Mouse (Mus musculus) limb, embryonic 13.5 days (tissue): Measurements from ENCODE around the gene Naga. TPM values are rescaled to one million over a fixed set of nuclear protein-coding genes. Genes with fewer than 3 reads are reported as not detected.

Source experiments
- ATAC-seq: fragments of 200-750 bp; cut with Nextera tagmentation; 2 replicates; pipeline ENCODE4 v1.8.0; 2017; ENCODE audit warnings: low read depth, moderate number of reproducible peaks, moderate TSS enrichment; ENCODE audit not compliant: low FRiP score
- H3K27ac ChIP-seq: fragments of 300-500 bp; sonication (generic); 2 replicates; pipeline ENCODE4 v1.5.1; 2015; ENCODE audit warnings: inconsistent platforms, mild to moderate bottlenecking, moderate library complexity
- H3K27me3 ChIP-seq: fragments of 300-500 bp; sonication (generic); 2 replicates; pipeline ENCODE4 v1.6.1; 2015; ENCODE audit warnings: mild to moderate bottlenecking, inconsistent platforms
- H3K36me3 ChIP-seq: fragments of 300-500 bp; sonication (generic); 2 replicates; pipeline ENCODE4 v1.6.1; 2015; ENCODE audit warnings: inconsistent platforms, mild to moderate bottlenecking, moderate library complexity
- H3K4me1 ChIP-seq: fragments of 300-500 bp; sonication (generic); 2 replicates; pipeline ENCODE4 v1.6.1; 2015; ENCODE audit warnings: inconsistent platforms
- H3K4me2 ChIP-seq: fragments of 300-500 bp; sonication (generic); replicated peaks from 2 replicates; pipeline ENCODE4 v1.6.1; 2015; ENCODE audit warnings: inconsistent platforms, mild to moderate bottlenecking, moderate library complexity
- H3K4me3 ChIP-seq: fragments of 300-500 bp; sonication (generic); 2 replicates; pipeline ENCODE4 v1.5.1; 2015; ENCODE audit warnings: moderate library complexity, mild to moderate bottlenecking, inconsistent platforms
- H3K9ac ChIP-seq: fragments of 300-500 bp; sonication (generic); 2 replicates; pipeline ENCODE4 v1.6.1; 2015; ENCODE audit warnings: mild to moderate bottlenecking, inconsistent platforms
- H3K9me3 ChIP-seq: fragments of 300-500 bp; sonication (generic); 2 replicates; pipeline ENCODE4 v1.6.1; 2016; ENCODE audit warnings: inconsistent platforms
- WGBS: fragments of 180-500 bp; shearing (Covaris S2); methylation state at CpG from one replicate; pipeline ENCODE4 v1.1.7; 2015; 5-methylcytosine and 5-hydroxymethylcytosine counted together
- polyA plus RNA-seq: library from polyadenylated mRNA; unstranded; fragments of >200 nt; fragmentation: Nextera tagmentation; extraction: Ambion mirVana; gene quantifications from 2 replicates; pipeline ENCODE4 v1.2.1, GENCODE M21; 2015

Naga gene
- 45.5 and 48.1 TPM in 2 replicates for polyA plus RNA-seq

DNA sequence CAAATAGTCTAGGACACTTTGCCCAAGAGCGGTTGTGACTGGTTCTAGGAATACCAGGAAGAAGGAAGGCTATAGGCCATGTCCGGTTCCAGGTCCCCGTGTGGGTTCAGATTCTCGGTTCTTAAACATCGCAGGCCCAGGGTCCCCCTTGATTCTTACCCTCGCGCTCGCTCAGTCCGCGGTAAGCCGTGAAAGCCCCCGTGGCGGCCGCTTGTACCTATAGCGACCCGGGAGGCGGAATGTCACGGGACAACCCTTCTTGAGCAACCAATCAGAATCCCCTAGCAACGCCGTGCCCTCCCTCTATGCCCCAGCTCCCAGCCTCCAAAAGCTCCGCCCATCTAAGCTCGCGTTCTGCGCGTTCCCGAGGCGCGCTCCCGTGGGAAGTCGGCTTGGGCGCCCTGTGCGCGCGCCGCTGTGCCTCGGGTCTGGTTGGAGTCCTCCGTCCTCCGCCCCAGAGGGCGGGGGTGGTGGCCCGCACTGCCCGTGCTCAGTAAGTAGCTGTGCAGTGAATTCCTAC, at the start of gene Naga, which contains the start of the genes Pheta2 and Smdt1:
Gene Naga, minus strand, starts transcription at position 333 of the 520 bp plus-strand sequence.
Gene Pheta2, plus strand, starts transcription at position 350 of the 520 bp plus-strand sequence.
Gene Smdt1, plus strand, starts transcription at position 367 of the 520 bp plus-strand sequence.
- Histone ChIP-seq H3K9me3 (no peaks in the 10 kb centered on the region), H3K9ac (peak within 1 kb of the TSS; percentile 70), H3K4me3 (peak within 1 kb of the TSS; percentile 53), H3K4me1 (peaks cover 44% of the 10 kb centered on the region), H3K4me2 (peak within 1 kb of the TSS; percentile 81), H3K27ac (peak within 1 kb of the TSS; percentile 67), H3K36me3 (peaks cover 22% of the 10 kb centered on the region), H3K27me3 (peaks cover 5% of the 10 kb centered on the region)
- under 1% methylated on average over 41 of the region's 41 CpGs for WGBS
- peak; percentile 90 for ATAC-seq

GRCm38 (mm10) chr15:82385729-82386128, 47.0 kb upstream of the Naga start:
- Histone ChIP-seq H3K36me3 (no peaks in the 10 kb centered on the region), H3K9me3 (no peaks in the 10 kb centered on the region), H3K4me3 (no peak overlapping the region), H3K27me3 (no peaks in the 10 kb centered on the region), H3K9ac (no peak overlapping the region), H3K4me1 (peaks cover 5% of the 10 kb centered on the region; the same call in 1 of the 2 replicates), H3K27ac (no peak overlapping the region), H3K4me2 (no peak overlapping the region)
- WGBS, result 94% methylated on average over 2 of the region's 2 CpGs
- ATAC-seq, result no peak

DNA sequence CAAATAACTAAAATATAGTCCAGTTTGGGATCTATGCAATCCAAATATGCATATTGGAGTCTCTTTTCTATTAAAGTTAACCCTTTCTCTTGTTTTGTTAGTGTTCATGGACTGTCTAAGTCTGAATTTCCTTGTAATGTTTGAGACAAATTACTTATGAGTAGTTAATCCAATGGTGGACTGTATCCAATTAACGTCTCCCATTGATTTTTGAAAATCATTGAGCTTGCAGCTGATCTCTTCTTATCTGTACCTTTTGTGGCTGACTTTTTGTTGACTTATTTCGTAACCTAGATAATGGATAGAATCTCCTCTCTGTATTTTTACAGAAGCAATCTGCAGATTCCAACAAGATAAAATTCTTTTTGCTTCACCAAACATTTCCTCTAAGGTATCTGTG, 43.7 kb upstream of the Naga start:
- Histone ChIP-seq H3K4me3 (no peak overlapping the region), H3K27me3 (no peaks in the 10 kb centered on the region), H3K4me1 (peaks cover 11% of the 10 kb centered on the region; the same call in 1 of the 2 replicates), H3K4me2 (no peak overlapping the region), H3K9me3 (no peaks in the 10 kb centered on the region), H3K27ac (no peak overlapping the region), H3K9ac (no peak overlapping the region), H3K36me3 (no peaks in the 10 kb centered on the region)
- WGBS, result 96% methylated on average over 2 of the region's 2 CpGs
- ATAC-seq, result no peak

- H3K27me3 ChIP-seq, result no peaks in the 10 kb centered on the region
- peaks cover 19% of the 10 kb centered on the region; the same call in 1 of the 2 replicates for H3K4me1 ChIP-seq
- peak overlapping the region; percentile 45 for H3K9ac ChIP-seq
- peak overlapping the region; percentile 78 for H3K4me2 ChIP-seq
- H3K4me3 ChIP-seq, result peak overlapping the region; percentile 54
- ATAC-seq, result no peak
- no peaks in the 10 kb centered on the region for H3K9me3 ChIP-seq
- H3K36me3 ChIP-seq, result no peaks in the 10 kb centered on the region
- H3K27ac ChIP-seq, result no peak overlapping the region
- 41% methylated on average over 7 of the region's 7 CpGs for WGBS
Measured at GRCm38 (mm10) chr15:82380714-82381062, 42.0 kb upstream of the Naga start.

DNA sequence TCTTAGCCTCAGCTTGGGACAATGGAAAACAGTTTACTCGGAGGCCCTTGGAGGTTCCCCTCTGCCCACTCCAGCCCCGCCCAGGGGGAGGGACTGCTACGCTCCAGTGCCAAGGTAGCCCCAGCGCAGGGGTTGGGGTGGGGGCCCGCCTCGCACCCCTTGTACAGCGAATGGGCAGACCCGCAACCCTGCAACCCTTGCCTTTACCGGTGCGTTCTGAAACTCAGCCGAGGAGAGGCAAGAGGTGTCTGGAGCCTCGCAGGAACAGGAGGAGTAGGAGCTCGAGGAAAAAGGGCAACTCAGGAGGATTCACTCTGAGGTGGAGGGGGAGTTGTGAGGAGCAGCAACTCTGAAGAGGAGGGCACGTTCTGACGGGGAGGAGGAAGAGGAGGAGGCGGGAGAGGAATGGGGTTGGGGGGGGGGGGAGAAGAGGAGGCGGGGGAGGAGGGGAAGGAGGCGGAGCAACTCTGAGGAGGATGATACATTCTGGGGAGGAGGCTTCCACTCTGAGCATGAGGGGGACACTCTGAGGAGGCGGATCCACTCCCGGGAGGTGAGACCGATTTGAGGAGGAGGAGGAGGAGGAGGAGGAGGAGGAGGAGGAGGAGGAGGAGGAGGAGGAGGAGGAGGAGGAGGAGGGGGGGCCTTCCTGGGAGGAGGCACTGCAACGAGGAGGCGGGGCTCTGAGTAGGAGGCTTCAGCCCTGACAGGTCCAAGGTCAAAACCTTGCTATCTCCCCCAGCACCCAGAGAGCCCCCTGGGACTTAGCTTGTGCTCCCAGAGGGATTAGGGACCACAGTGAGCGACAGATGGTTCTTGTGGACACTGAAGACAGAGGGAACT, 41.4 kb upstream of the Naga start, which contains the start of gene Cyp2d22:
Gene Cyp2d22, minus strand, starts transcription at position 390 of the 843 bp plus-strand sequence.
- peak; percentile 89 for ATAC-seq
- Histone ChIP-seq H3K36me3 (no peaks in the 10 kb centered on the region), H3K27me3 (no peaks in the 10 kb centered on the region), H3K4me3 (peak within 1 kb of the TSS; percentile 54), H3K4me1 (peaks cover 19% of the 10 kb centered on the region; the same call in 1 of the 2 replicates), H3K4me2 (peak within 1 kb of the TSS; percentile 78), H3K9me3 (no peaks in the 10 kb centered on the region), H3K9ac (peak within 1 kb of the TSS; percentile 66), H3K27ac (peak within 1 kb of the TSS; percentile 52; the same call in 1 of the 2 replicates)
- WGBS, result 2% methylated on average over 18 of the region's 24 CpGs

DNA sequence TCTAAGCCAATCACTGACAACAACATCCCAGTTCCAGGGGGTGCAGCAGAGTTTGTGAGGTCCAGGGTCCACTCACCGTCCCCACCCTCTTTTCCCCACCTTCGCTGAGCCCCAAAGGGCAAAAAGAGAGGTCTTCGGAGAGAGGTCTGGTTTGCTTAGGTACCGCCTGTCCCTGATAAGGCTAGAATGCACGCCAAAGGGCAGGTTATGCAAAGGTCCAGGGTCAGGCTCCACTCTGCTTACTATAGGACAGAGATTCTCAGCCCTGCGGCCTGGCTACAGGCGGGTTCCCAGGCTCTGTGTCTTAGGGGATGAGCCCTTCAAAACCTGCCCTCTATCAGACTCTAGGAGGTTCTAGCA, 40.8 kb upstream of the Naga start:
- WGBS, result 23% methylated on average over 7 of the region's 7 CpGs
- H3K27ac ChIP-seq, result no peak overlapping the region; the same call in 1 of the 2 replicates
- no peaks in the 10 kb centered on the region for H3K9me3 ChIP-seq
- peaks cover 19% of the 10 kb centered on the region; the same call in 1 of the 2 replicates for H3K4me1 ChIP-seq
- H3K4me2 ChIP-seq, result peak overlapping the region; percentile 78
- H3K4me3 ChIP-seq, result peak overlapping the region; percentile 54
- H3K36me3 ChIP-seq, result no peaks in the 10 kb centered on the region
- H3K27me3 ChIP-seq, result no peaks in the 10 kb centered on the region
- peak overlapping the region; percentile 66 for H3K9ac ChIP-seq
- no peak for ATAC-seq

- Histone ChIP-seq H3K4me1 (peaks cover 19% of the 10 kb centered on the region; the same call in 1 of the 2 replicates), H3K4me2 (no peak overlapping the region; the same call in 1 of the 2 replicates), H3K27me3 (no peaks in the 10 kb centered on the region), H3K9ac (no peak overlapping the region), H3K9me3 (no peaks in the 10 kb centered on the region), H3K27ac (no peak overlapping the region), H3K36me3 (no peaks in the 10 kb centered on the region), H3K4me3 (no peak overlapping the region)
- WGBS, result 56% methylated on average over 15 of the region's 15 CpGs
- ATAC-seq, result no peak
Measured at GRCm38 (mm10) chr15:82378261-82379180, 39.8 kb upstream of the Naga start.

DNA sequence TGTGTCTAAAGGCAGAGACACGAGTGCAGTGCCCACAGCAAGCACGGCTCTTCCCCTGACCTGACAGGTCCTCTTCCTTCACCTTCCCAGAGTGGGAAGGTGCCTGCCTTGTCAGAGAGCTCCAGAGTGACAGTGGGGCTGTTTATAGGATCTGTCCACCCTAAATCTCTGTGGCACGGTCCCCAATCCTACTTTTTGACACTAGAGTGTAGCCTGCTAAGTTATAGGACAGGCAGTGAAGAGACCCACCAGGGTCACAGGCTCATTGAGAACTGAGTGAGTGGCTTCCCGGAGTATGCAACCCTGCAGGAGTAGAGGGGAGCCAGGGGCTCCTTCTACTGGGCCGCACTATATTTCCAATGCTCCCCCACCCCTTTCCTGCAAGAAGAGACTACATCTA, 39.0 kb upstream of the Naga start:
- H3K4me3 ChIP-seq, result no peak overlapping the region
- H3K27ac ChIP-seq, result no peak overlapping the region
- H3K27me3 ChIP-seq, result no peaks in the 10 kb centered on the region
- no peak for ATAC-seq
- H3K9me3 ChIP-seq, result no peaks in the 10 kb centered on the region
- WGBS, result 84% methylated on average over 5 of the region's 5 CpGs
- peaks cover 19% of the 10 kb centered on the region; the same call in 1 of the 2 replicates for H3K4me1 ChIP-seq
- no peak overlapping the region for H3K4me2 ChIP-seq
- H3K9ac ChIP-seq, result no peak overlapping the region
- no peaks in the 10 kb centered on the region for H3K36me3 ChIP-seq

- no peak overlapping the region for H3K9ac ChIP-seq
- H3K27ac ChIP-seq, result no peak overlapping the region
- no peaks in the 10 kb centered on the region for H3K9me3 ChIP-seq
- no peak for ATAC-seq
- no peaks in the 10 kb centered on the region for H3K36me3 ChIP-seq
- no peak overlapping the region for H3K4me3 ChIP-seq
- H3K4me1 ChIP-seq, result peaks cover 19% of the 10 kb centered on the region; the same call in 1 of the 2 replicates
- no peaks in the 10 kb centered on the region for H3K27me3 ChIP-seq
- no peak overlapping the region for H3K4me2 ChIP-seq
- WGBS, result 76% methylated on average over 17 of the region's 17 CpGs
Measured at GRCm38 (mm10) chr15:82376393-82377138, 37.8 kb upstream of the Naga start.

- Histone ChIP-seq H3K9ac (no peak overlapping the region), H3K36me3 (no peaks in the 10 kb centered on the region), H3K9me3 (no peaks in the 10 kb centered on the region), H3K4me1 (peaks cover 16% of the 10 kb centered on the region; the same call in 1 of the 2 replicates), H3K4me3 (no peak overlapping the region), H3K4me2 (no peak overlapping the region), H3K27me3 (no peaks in the 10 kb centered on the region), H3K27ac (no peak overlapping the region)
- no peak for ATAC-seq
- 92% methylated on average over 9 of the region's 9 CpGs for WGBS
Measured at GRCm38 (mm10) chr15:82375855-82376254, 37.1 kb upstream of the Naga start.

- Histone ChIP-seq H3K4me3 (no peak overlapping the region), H3K4me2 (no peak overlapping the region), H3K27me3 (no peaks in the 10 kb centered on the region), H3K36me3 (no peaks in the 10 kb centered on the region), H3K27ac (no peak overlapping the region), H3K9ac (no peak overlapping the region), H3K4me1 (peaks cover 11% of the 10 kb centered on the region; the same call in 1 of the 2 replicates), H3K9me3 (no peaks in the 10 kb centered on the region)
- no peak for ATAC-seq
- WGBS, result 78% methylated on average over 5 of the region's 5 CpGs
Measured at GRCm38 (mm10) chr15:82374437-82374836, 35.7 kb upstream of the Naga start.
